Mouse (Mus musculus) limb, embryonic 15.5 days (tissue): ENCODE data around the gene Mms22l. TPM values are rescaled to one million over a fixed set of nuclear protein-coding genes. Genes with fewer than 3 reads are reported as not detected.

Source experiments
- ATAC-seq: fragments of 200-750 bp; cut with Nextera tagmentation; 2 replicates; pipeline ENCODE4 v1.8.0; 2017; ENCODE audit warnings: low read depth, moderate TSS enrichment; ENCODE audit not compliant: insufficient number of reproducible peaks, low FRiP score, low TSS enrichment
- H3K27ac ChIP-seq: fragments of 300-500 bp; sonication (generic); 2 replicates; pipeline ENCODE4 v1.5.1; 2015; ENCODE audit warnings: moderate library complexity, mild to moderate bottlenecking, inconsistent platforms
- H3K27me3 ChIP-seq: fragments of 300-500 bp; sonication (generic); 2 replicates; pipeline ENCODE4 v1.6.1; 2015; ENCODE audit warnings: inconsistent platforms
- H3K36me3 ChIP-seq: fragments of 300-500 bp; sonication (generic); 2 replicates; pipeline ENCODE4 v1.6.1; 2015; ENCODE audit warnings: inconsistent platforms
- H3K4me1 ChIP-seq: fragments of 300-500 bp; sonication (generic); 2 replicates; pipeline ENCODE4 v1.6.1; 2015; ENCODE audit warnings: inconsistent platforms
- H3K4me2 ChIP-seq: fragments of 300-500 bp; sonication (generic); 2 replicates; pipeline ENCODE4 v1.6.1; 2015; ENCODE audit warnings: mild to moderate bottlenecking, inconsistent platforms
- H3K4me3 ChIP-seq: fragments of 300-500 bp; sonication (generic); 2 replicates; pipeline ENCODE4 v1.5.1; 2015; ENCODE audit warnings: mild to moderate bottlenecking, inconsistent platforms
- H3K9ac ChIP-seq: fragments of 300-500 bp; sonication (generic); 2 replicates; pipeline ENCODE4 v1.6.1; 2015; ENCODE audit warnings: inconsistent platforms
- H3K9me3 ChIP-seq: fragments of 300-500 bp; sonication (generic); 2 replicates; pipeline ENCODE4 v1.6.1; 2016; ENCODE audit warnings: inconsistent platforms
- WGBS: fragments of 180-500 bp; shearing (Covaris S2); methylation state at CpG from one replicate; pipeline ENCODE4 v1.1.7; 2015; 5-methylcytosine and 5-hydroxymethylcytosine counted together
- polyA plus RNA-seq: library from polyadenylated mRNA; unstranded; fragments of >200 nt; fragmentation: Nextera tagmentation; extraction: Ambion mirVana; gene quantifications from 2 replicates; pipeline ENCODE4 v1.2.1, GENCODE M21; 2015

The Mms22l gene
- polyA plus RNA-seq, 1 experiment from 2014 or later = 22.3 TPM

- Histone ChIP-seq H3K4me2 (no peak overlapping the region), H3K4me1 (no peaks in the 10 kb centered on the region), H3K9ac (no peak overlapping the region), H3K36me3 (peaks cover 10% of the 10 kb centered on the region; the same call in 1 of the 2 replicates), H3K4me3 (no peak overlapping the region), H3K27ac (no peak overlapping the region), H3K9me3 (no peaks in the 10 kb centered on the region), H3K27me3 (no peaks in the 10 kb centered on the region)
- ATAC-seq = no peak
- 30% methylated on average over 6 of the region's 6 CpGs for WGBS
Observed at GRCm38 (mm10) chr4:24574276-24574675, 78.0 kb downstream of the Mms22l start.

GRCm38 (mm10) chr4:24577594-24577993 lies 81.3 kb downstream of the Mms22l start:
- WGBS = 94% methylated on average over 5 of the region's 5 CpGs
- H3K36me3 ChIP-seq = peaks cover 13% of the 10 kb centered on the region

GRCm38 (mm10) chr4:24582295-24582694 lies 86.0 kb downstream of the Mms22l start:
- Histone ChIP-seq H3K4me2 (no peak overlapping the region), H3K27me3 (no peaks in the 10 kb centered on the region), H3K9ac (no peak overlapping the region), H3K4me3 (no peak overlapping the region), H3K27ac (no peak overlapping the region), H3K9me3 (no peaks in the 10 kb centered on the region), H3K4me1 (no peaks in the 10 kb centered on the region), H3K36me3 (peaks cover 10% of the 10 kb centered on the region)
- WGBS = 57% methylated on average over 1 of the region's 1 CpGs
- ATAC-seq = no peak

More at GRCm38 (mm10) chr4:24577594-24577993, 81.3 kb downstream of the Mms22l start:
- ATAC-seq = no peak
- no peak overlapping the region for H3K4me3 ChIP-seq
- no peaks in the 10 kb centered on the region for H3K27me3 ChIP-seq
- H3K9me3 ChIP-seq = no peaks in the 10 kb centered on the region
- H3K4me1 ChIP-seq = no peaks in the 10 kb centered on the region
- no peak overlapping the region for H3K27ac ChIP-seq
- no peak overlapping the region for H3K4me2 ChIP-seq
- H3K9ac ChIP-seq = no peak overlapping the region

- peaks cover 13% of the 10 kb centered on the region for H3K36me3 ChIP-seq
- H3K4me2 ChIP-seq = no peak overlapping the region
- no peaks in the 10 kb centered on the region for H3K9me3 ChIP-seq
- no peak overlapping the region for H3K4me3 ChIP-seq
- no peaks in the 10 kb centered on the region for H3K4me1 ChIP-seq
- WGBS = 87% methylated on average over 3 of the region's 3 CpGs
- no peak overlapping the region for H3K9ac ChIP-seq
- H3K27ac ChIP-seq = no peak overlapping the region
- no peak for ATAC-seq
- H3K27me3 ChIP-seq = no peaks in the 10 kb centered on the region
Observed at GRCm38 (mm10) chr4:24583997-24584396, 87.7 kb downstream of the Mms22l start.

GRCm38 (mm10) chr4:24594824-24595223 lies 98.6 kb downstream of the Mms22l start:
- peaks cover 5% of the 10 kb centered on the region; the same call in 1 of the 2 replicates for H3K36me3 ChIP-seq
- H3K9me3 ChIP-seq = no peaks in the 10 kb centered on the region
- H3K27ac ChIP-seq = no peak overlapping the region
- no peak for ATAC-seq
- H3K4me1 ChIP-seq = no peaks in the 10 kb centered on the region
- no peaks in the 10 kb centered on the region for H3K27me3 ChIP-seq
- H3K9ac ChIP-seq = no peak overlapping the region
- H3K4me2 ChIP-seq = no peak overlapping the region
- no peak overlapping the region for H3K4me3 ChIP-seq

- WGBS = 80% methylated on average over 6 of the region's 6 CpGs
- Histone ChIP-seq H3K27ac (no peak overlapping the region), H3K9ac (no peak overlapping the region), H3K4me1 (no peaks in the 10 kb centered on the region), H3K27me3 (no peaks in the 10 kb centered on the region), H3K9me3 (no peaks in the 10 kb centered on the region), H3K4me3 (no peak overlapping the region), H3K36me3 (peaks cover 15% of the 10 kb centered on the region; the same call in 1 of the 2 replicates), H3K4me2 (no peak overlapping the region)
- no peak for ATAC-seq
Observed at GRCm38 (mm10) chr4:24596942-24597611, 100.8 kb downstream of the Mms22l start.

GRCm38 (mm10) chr4:24598637-24599036 lies 102.4 kb downstream of the Mms22l start:
- Histone ChIP-seq H3K9ac (no peak overlapping the region), H3K36me3 (peaks cover 12% of the 10 kb centered on the region; the same call in 1 of the 2 replicates), H3K4me3 (no peak overlapping the region), H3K4me2 (no peak overlapping the region), H3K27ac (no peak overlapping the region), H3K4me1 (no peaks in the 10 kb centered on the region), H3K9me3 (no peaks in the 10 kb centered on the region), H3K27me3 (no peaks in the 10 kb centered on the region)
- 73% methylated on average over 1 of the region's 1 CpGs for WGBS
- ATAC-seq = no peak

GRCm38 (mm10) chr4:24601711-24602110 lies 105.5 kb downstream of the Mms22l start:
- WGBS = 85% methylated on average over 6 of the region's 6 CpGs
- peaks cover 15% of the 10 kb centered on the region for H3K36me3 ChIP-seq
- no peak overlapping the region for H3K9ac ChIP-seq
- ATAC-seq = no peak
- H3K9me3 ChIP-seq = no peaks in the 10 kb centered on the region
- no peaks in the 10 kb centered on the region for H3K4me1 ChIP-seq
- H3K4me3 ChIP-seq = no peak overlapping the region
- no peak overlapping the region for H3K27ac ChIP-seq
- H3K27me3 ChIP-seq = no peaks in the 10 kb centered on the region
- H3K4me2 ChIP-seq = no peak overlapping the region

GRCm38 (mm10) chr4:24609085-24609484 lies 112.8 kb downstream of the Mms22l start:
- Histone ChIP-seq H3K9ac (no peak overlapping the region), H3K4me2 (no peak overlapping the region), H3K9me3 (no peaks in the 10 kb centered on the region), H3K4me3 (no peak overlapping the region), H3K4me1 (no peaks in the 10 kb centered on the region), H3K27me3 (no peaks in the 10 kb centered on the region), H3K27ac (no peak overlapping the region), H3K36me3 (peaks cover 3% of the 10 kb centered on the region; the same call in 1 of the 2 replicates)
- no peak for ATAC-seq
- WGBS = 77% methylated on average over 3 of the region's 3 CpGs

- WGBS = 98% methylated on average over 2 of the region's 2 CpGs
- ATAC-seq = no peak
Observed at GRCm38 (mm10) chr4:24609564-24609963, 113.3 kb downstream of the Mms22l start.

GRCm38 (mm10) chr4:24620005-24620404 lies 123.8 kb downstream of the Mms22l start:
- no peak overlapping the region for H3K9ac ChIP-seq
- no peak overlapping the region for H3K4me2 ChIP-seq
- no peak overlapping the region for H3K4me3 ChIP-seq
- WGBS = 62% methylated on average over 6 of the region's 6 CpGs
- H3K9me3 ChIP-seq = no peaks in the 10 kb centered on the region
- H3K27me3 ChIP-seq = no peaks in the 10 kb centered on the region
- peaks cover 2% of the 10 kb centered on the region; the same call in 1 of the 2 replicates for H3K4me1 ChIP-seq
- no peak; the same call in 1 of the 2 replicates for ATAC-seq
- H3K36me3 ChIP-seq = no peaks in the 10 kb centered on the region
- H3K27ac ChIP-seq = no peak overlapping the region

More at GRCm38 (mm10) chr4:24609564-24609963, 113.3 kb downstream of the Mms22l start:
- Histone ChIP-seq H3K9me3 (no peaks in the 10 kb centered on the region), H3K27ac (no peak overlapping the region), H3K27me3 (no peaks in the 10 kb centered on the region), H3K4me2 (no peak overlapping the region), H3K4me3 (no peak overlapping the region), H3K4me1 (no peaks in the 10 kb centered on the region), H3K36me3 (peaks cover 2% of the 10 kb centered on the region; the same call in 1 of the 2 replicates), H3K9ac (no peak overlapping the region)

GRCm38 (mm10) chr4:24620440-24620839 lies 124.2 kb downstream of the Mms22l start:
- 68% methylated on average over 5 of the region's 5 CpGs for WGBS
- no peaks in the 10 kb centered on the region for H3K27me3 ChIP-seq
- H3K9ac ChIP-seq = no peak overlapping the region
- H3K9me3 ChIP-seq = no peaks in the 10 kb centered on the region
- no peak for ATAC-seq
- H3K4me1 ChIP-seq = peaks cover 2% of the 10 kb centered on the region; the same call in 1 of the 2 replicates
- no peak overlapping the region for H3K4me2 ChIP-seq
- H3K27ac ChIP-seq = no peak overlapping the region
- H3K36me3 ChIP-seq = no peaks in the 10 kb centered on the region
- no peak overlapping the region for H3K4me3 ChIP-seq
